Mouse (Mus musculus) kidney, embryonic 15.5 days (tissue): ENCODE measurements around the gene Pigh. TPM values are rescaled to one million over a fixed set of nuclear protein-coding genes. Genes with fewer than 3 reads are reported as not detected.

Experiments
- ATAC-seq: fragments of 200-750 bp; cut with Nextera tagmentation; replicated peaks from 2 replicates; pipeline ENCODE4 v1.8.0; 2017; ENCODE audit warnings: moderate TSS enrichment; ENCODE audit not compliant: low FRiP score
- H3K27ac ChIP-seq: fragments of 300-500 bp; sonication (generic); 2 replicates; pipeline ENCODE4 v1.5.1; 2015; ENCODE audit warnings: mild to moderate bottlenecking, inconsistent platforms
- H3K27me3 ChIP-seq: fragments of 300-500 bp; sonication (generic); 2 replicates; pipeline ENCODE4 v1.6.1; 2015; ENCODE audit warnings: inconsistent platforms
- H3K36me3 ChIP-seq: fragments of 300-500 bp; sonication (generic); 2 replicates; pipeline ENCODE4 v1.6.1; 2015; ENCODE audit warnings: inconsistent platforms
- H3K4me1 ChIP-seq: fragments of 300-500 bp; sonication (generic); 2 replicates; pipeline ENCODE4 v1.6.1; 2015; ENCODE audit warnings: inconsistent platforms
- H3K4me2 ChIP-seq: fragments of 300-500 bp; sonication (generic); 2 replicates; pipeline ENCODE4 v1.6.1; 2015; ENCODE audit warnings: moderate library complexity, mild to moderate bottlenecking, inconsistent platforms
- H3K4me3 ChIP-seq: fragments of 300-500 bp; sonication (generic); replicated peaks from 2 replicates; pipeline ENCODE4 v1.5.1; 2015; ENCODE audit warnings: mild to moderate bottlenecking, inconsistent platforms
- H3K9ac ChIP-seq: fragments of 300-500 bp; sonication (generic); 2 replicates; pipeline ENCODE4 v1.6.1; 2015; ENCODE audit warnings: mild to moderate bottlenecking, inconsistent platforms
- H3K9me3 ChIP-seq: fragments of 300-500 bp; sonication (generic); replicated peaks from 2 replicates; pipeline ENCODE4 v1.6.1; 2016; ENCODE audit warnings: inconsistent platforms
- WGBS: fragments of 180-500 bp; shearing (Covaris S2); methylation state at CpG from one replicate; pipeline ENCODE4 v1.1.7; 2015; ENCODE audit warnings: mixed read lengths; 5-methylcytosine and 5-hydroxymethylcytosine counted together
- polyA plus RNA-seq: library from polyadenylated mRNA; unstranded; fragments of >200 nt; fragmentation: Nextera tagmentation; extraction: Ambion mirVana; gene quantifications from 2 replicates; pipeline ENCODE4 v1.2.1, GENCODE M21; 2015

Pigh gene
- polyA plus RNA-seq, result 31.7 and 36.2 TPM in 2 replicates

DNA sequence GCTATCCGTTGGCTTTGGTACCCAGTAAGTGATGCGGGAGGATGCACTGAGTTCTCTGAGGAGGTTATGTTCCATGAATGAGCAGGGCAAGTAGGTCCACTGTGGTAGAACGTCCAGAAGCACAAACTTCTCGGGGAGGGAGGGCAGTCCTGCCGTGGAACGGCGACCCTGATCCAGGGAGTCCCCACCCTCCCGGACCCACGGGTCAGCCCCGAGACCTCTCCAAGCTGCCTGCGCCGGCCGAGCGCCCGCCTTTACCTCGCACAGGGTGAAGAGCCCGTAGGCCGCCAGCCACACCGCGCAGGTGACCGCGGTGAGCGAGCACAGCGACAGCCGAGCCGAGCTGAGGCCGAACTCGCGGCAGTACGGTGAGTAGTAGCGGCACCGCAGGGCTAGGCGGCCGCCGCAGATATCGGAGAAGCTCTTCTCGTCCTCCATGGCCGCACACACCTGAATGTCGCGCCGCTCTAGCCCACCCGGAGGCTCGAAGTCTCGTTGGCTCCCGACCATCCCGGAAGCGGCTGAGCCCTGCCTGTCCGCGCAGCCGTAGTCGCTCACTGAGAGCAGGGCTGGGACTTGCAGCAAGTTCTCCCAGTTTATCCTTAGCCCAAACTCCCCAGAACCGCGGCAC is at the start of gene Pigh:
Pigh (minus strand) TSS at position 470 of the 631 bp plus-strand sequence.
- no peaks in the 10 kb centered on the region for H3K9me3 ChIP-seq
- H3K9ac ChIP-seq, result peak within 1 kb of the TSS; percentile 81
- H3K27ac ChIP-seq, result peak within 1 kb of the TSS; percentile 59; the same call in 1 of the 2 replicates
- ATAC-seq, result peak; percentile 98
- no peaks in the 10 kb centered on the region for H3K27me3 ChIP-seq
- H3K4me2 ChIP-seq, result peak within 1 kb of the TSS; percentile 70
- under 1% methylated on average over 53 of the region's 53 CpGs for WGBS
- H3K4me1 ChIP-seq, result peaks cover 9% of the 10 kb centered on the region
- peaks cover 15% of the 10 kb centered on the region; the same call in 1 of the 2 replicates for H3K36me3 ChIP-seq
- H3K4me3 ChIP-seq, result peak within 1 kb of the TSS; percentile 65

DNA sequence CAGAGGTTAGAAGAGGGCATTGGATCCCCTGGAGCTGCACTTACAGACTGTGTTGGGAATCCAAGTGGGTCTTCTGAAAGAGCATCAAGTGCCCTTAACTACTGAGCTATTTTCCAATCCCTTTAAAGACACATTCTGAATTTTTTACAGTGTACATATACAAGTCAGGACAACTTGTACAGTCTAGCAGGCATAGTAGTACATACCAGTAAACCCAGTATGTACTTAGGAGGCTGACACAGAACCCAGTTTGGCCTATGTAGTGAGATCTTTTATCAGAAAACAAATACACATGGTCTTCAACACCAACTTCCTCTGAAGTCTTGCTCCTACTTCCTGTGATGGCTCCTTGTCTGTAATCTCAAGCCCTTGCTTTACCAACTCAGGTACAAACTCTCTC is 49.5 kb upstream of the Pigh start:
- Histone ChIP-seq H3K27ac (no peak overlapping the region), H3K4me2 (no peak overlapping the region), H3K4me1 (peaks cover 8% of the 10 kb centered on the region; the same call in 1 of the 2 replicates), H3K9ac (no peak overlapping the region), H3K9me3 (no peaks in the 10 kb centered on the region), H3K36me3 (no peaks in the 10 kb centered on the region), H3K4me3 (no peak overlapping the region), H3K27me3 (no peaks in the 10 kb centered on the region)
- no peak for ATAC-seq

DNA sequence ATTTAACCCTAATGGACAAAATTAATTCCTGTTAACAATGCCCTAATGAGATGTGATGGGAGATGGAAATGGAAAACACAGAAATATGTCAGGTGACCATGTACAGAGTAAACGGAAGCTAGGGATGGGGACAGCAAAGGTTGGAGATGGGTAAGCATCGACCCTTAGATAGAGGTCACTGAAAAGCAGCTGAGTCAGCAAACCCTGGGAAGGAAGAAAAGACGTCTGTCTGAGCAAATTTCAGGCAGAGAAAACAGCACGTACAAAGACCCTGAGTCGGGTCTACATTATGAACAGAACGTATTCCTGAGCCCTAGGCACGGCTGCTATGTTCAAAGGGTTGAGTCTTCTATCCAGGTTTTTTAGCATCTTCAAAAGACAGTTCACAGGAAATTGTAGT is 47.5 kb upstream of the Pigh start:
- Histone ChIP-seq H3K4me2 (no peak overlapping the region), H3K4me3 (no peak overlapping the region), H3K27me3 (peaks cover 18% of the 10 kb centered on the region), H3K9me3 (no peaks in the 10 kb centered on the region), H3K4me1 (peaks cover 8% of the 10 kb centered on the region; the same call in 1 of the 2 replicates), H3K36me3 (no peaks in the 10 kb centered on the region), H3K27ac (no peak overlapping the region), H3K9ac (no peak overlapping the region)
- ATAC-seq, result no peak
- 73% methylated on average over 7 of the region's 7 CpGs for WGBS

DNA sequence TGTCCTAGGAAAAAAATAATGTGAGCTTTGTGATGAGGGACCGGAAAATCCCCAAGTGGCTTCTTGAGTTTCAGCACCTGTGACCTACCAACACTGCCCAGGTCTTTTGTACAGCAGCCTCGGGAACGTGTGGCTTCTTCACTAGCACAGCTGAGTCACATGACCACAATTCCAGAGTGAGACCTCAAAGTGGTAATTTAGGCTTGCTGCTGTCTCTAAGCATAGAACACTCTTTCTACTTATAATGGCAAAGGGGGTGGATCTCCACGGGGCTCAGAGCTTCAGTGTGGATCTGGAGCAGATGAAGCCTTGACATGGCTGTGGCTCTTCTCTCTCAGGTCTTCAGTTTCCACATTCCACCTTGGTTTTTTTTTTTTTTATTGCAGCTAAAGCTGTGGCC is 45.7 kb upstream of the Pigh start:
- Histone ChIP-seq H3K4me1 (peaks cover 26% of the 10 kb centered on the region), H3K9ac (no peak overlapping the region), H3K36me3 (no peaks in the 10 kb centered on the region), H3K4me3 (no peak overlapping the region), H3K27ac (peak overlapping the region; percentile 34; the same call in 1 of the 2 replicates), H3K27me3 (peaks cover 36% of the 10 kb centered on the region), H3K9me3 (no peaks in the 10 kb centered on the region), H3K4me2 (0 out of 2 replicates have a peak overlapping the region, but pooled peaks have one; percentile 5)
- no peak for ATAC-seq
- 29% methylated on average over 4 of the region's 4 CpGs for WGBS

DNA sequence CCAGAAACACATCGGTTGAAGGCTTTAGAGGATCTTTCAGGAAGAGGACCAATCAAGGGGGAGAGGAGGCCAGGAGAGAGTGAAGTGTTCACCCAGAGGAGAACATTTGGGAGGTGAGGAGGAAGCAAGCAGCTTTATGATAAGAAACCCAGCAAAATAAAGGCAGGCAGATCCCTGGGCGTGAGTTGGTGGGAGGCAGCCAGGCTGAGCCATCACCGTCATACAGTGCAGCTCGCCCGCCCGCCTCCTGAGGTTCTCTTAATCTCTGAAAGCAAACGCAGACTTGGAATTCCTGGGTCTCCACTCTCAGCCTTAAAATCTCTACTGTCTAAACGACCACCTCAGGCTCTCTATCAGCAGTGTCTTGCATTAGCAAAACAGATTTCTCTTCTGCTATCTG is 45.2 kb upstream of the Pigh start:
- 0 out of 2 replicates have a peak overlapping the region, but pooled peaks have one; percentile 34 for H3K27ac ChIP-seq
- no peak for ATAC-seq
- peaks cover 26% of the 10 kb centered on the region for H3K4me1 ChIP-seq
- H3K4me3 ChIP-seq, result no peak overlapping the region
- no peak overlapping the region for H3K9ac ChIP-seq
- 44% methylated on average over 8 of the region's 8 CpGs for WGBS
- H3K9me3 ChIP-seq, result no peaks in the 10 kb centered on the region
- no peak overlapping the region for H3K4me2 ChIP-seq
- peaks cover 40% of the 10 kb centered on the region for H3K27me3 ChIP-seq
- H3K36me3 ChIP-seq, result no peaks in the 10 kb centered on the region

DNA sequence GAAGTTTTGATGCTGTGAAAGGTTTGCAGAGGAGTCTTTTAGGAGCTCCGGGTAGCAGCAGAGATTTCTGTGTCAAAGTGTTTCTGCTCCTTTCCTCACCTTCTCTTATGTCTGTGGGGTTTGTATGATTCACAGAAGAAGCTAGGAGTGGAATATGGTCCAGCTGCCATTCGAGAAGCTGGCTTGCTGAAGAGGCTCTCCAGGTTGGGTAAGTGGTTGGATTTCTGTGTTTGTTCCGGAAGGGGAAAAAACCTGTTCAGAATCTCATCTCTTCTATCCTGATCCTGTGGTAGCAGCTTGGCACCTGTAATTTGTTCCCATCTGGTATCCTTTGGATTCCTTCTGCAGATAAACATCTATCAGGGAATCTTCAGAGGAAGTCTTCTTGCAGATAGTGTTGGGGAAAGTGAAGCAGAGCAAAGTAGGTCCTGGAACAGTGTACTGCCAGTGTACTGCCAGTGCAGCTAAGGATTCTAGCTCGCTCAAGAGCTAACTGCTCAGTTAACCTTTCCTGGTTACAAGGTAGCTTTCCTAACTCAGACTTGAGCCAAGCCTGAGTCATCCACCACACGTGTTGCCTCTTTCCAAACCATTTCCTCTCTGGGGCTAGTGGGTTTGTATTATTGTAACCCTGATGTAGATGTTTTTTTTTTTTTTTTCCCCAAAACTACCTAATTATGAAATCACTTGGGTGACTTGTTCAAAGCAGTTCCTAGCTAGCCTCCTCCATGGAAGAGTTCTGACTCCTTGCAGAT is 42.4 kb upstream of the Pigh start:
- H3K9ac ChIP-seq, result 0 out of 2 replicates have a peak overlapping the region, but pooled peaks have one; percentile 35
- peak overlapping the region; percentile 52 for H3K4me3 ChIP-seq
- ATAC-seq, result no peak
- H3K9me3 ChIP-seq, result no peaks in the 10 kb centered on the region
- no peaks in the 10 kb centered on the region for H3K36me3 ChIP-seq
- 23% methylated on average over 5 of the region's 5 CpGs for WGBS
- peaks cover 26% of the 10 kb centered on the region for H3K4me1 ChIP-seq
- peak overlapping the region; percentile 93 for H3K4me2 ChIP-seq
- peaks cover 43% of the 10 kb centered on the region for H3K27me3 ChIP-seq
- no peak overlapping the region for H3K27ac ChIP-seq

DNA sequence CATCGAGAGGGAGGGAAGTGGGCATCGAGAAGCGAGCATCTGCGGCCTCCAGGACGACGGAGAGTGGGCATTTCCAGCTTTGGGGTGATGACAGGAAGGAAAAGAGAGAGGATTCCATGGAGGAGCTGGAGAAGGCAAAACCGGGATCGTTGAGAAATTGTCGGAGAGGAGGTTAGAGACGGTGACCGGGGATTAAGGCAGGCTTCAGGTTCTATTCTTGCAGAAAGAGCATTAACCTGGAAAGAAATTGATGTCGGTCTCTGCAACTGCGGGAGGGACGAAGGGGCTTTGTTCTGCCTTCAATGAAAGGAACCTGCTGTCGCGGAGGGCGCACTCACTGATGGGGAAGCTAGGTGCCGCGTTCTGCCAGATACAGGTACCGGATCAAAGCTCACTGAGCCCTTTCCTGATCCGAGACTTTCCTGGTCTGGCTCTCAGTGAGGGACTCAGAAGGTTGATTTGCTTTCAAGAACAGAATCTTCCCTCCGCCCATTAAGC is 41.8 kb upstream of the Pigh start:
- H3K4me1 ChIP-seq, result peaks cover 26% of the 10 kb centered on the region
- H3K4me3 ChIP-seq, result peak overlapping the region; percentile 52
- under 1% methylated on average over 22 of the region's 22 CpGs for WGBS
- peak overlapping the region; percentile 93 for H3K4me2 ChIP-seq
- no peak for ATAC-seq
- H3K27ac ChIP-seq, result no peak overlapping the region
- H3K9me3 ChIP-seq, result no peaks in the 10 kb centered on the region
- no peaks in the 10 kb centered on the region for H3K36me3 ChIP-seq
- peaks cover 43% of the 10 kb centered on the region for H3K27me3 ChIP-seq
- peak overlapping the region; percentile 35; the same call in 1 of the 2 replicates for H3K9ac ChIP-seq

DNA sequence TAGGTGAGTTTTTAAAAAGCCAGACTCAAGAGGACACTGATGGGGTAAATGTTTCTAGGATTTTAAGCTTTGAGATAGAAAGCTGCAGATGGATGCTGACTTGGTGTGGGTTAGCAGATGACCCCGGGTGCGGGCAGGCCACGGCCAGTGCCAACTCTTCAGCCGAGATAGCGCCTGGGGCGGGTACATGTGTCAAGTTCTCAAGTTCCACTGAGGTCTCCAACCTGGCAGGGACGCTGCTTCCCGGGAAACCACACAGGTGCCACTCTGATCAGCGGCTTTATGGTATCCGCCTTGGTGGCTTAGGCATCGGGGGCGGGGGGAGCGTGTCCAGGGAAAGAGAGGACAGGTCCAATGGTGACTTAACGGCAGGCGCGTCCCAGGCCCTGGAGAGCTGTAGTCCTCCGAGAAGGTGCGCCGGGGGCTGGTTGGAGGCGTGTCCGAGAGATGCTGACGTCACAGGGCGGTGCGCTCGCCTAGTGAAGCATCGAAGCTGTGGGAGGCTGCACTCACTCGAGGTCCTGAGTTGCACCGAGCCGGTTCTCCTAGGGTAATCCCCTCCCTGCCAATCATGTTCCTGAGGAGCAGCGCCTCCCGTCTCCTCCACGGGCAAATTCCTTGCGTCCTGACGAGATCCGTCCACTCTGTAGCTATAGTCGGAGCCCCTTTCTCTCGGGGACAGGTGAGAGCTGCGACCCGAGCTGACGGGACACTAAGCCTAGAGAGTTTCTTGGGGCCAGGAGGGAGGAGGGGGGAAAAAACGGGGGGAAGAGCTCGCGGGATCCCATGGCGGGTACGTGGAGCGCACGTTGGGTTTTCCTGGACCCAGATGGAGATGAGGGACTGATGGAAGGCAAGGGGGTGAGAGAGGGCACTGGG is 41.1 kb upstream of the Pigh start, which contains the start of gene Arg2:
Arg2 (plus strand) TSS at position 479 of the 879 bp plus-strand sequence.
- Histone ChIP-seq H3K9ac (peak within 1 kb of the TSS; percentile 35; the same call in 1 of the 2 replicates), H3K36me3 (no peaks in the 10 kb centered on the region), H3K4me1 (peaks cover 25% of the 10 kb centered on the region), H3K9me3 (no peaks in the 10 kb centered on the region), H3K27ac (no peak within 1 kb of the TSS), H3K4me2 (peak within 1 kb of the TSS; percentile 93), H3K27me3 (peaks cover 43% of the 10 kb centered on the region), H3K4me3 (peak within 1 kb of the TSS; percentile 52)
- WGBS, result under 1% methylated on average over 47 of the region's 47 CpGs
- ATAC-seq, result peak; percentile 99

DNA sequence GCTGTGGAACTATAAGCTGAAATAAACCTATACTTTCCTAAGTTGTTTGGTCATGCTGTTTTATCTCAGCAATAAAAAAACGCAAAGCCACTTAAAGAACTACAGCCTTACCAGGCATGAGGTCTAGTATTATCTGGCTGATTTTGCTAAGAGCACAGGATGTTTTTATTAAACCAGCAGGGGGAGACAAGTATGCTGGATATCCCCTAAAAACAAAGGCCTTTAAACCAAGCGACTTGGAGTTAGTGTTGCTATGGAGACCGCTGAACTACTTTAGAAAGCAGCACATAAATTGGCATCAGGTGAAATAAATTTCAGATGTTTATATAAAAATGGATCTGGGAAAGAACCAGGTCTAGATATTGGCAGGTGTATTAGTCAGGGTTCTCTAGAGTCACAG is 33.4 kb upstream of the Pigh start:
- no peak for ATAC-seq

DNA sequence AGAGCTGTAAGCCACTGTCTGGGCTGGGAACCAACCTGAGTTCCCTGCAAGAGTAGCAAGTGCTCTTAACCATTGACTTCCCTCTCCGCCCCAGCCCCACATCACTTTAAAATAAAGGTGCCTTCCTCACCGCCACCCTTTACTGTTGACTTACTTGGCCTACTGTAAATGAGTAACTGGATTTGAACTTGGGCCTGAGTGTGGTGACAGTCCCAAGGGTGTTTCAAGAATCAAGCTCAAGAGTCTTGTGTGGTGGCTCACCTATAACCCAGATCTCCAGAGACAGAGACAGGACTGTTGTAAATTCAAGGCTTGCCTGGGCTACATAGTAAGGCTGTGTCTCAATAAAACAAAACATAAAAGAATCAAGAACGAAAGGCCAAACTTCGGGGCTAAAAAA is 29.5 kb upstream of the Pigh start:
- H3K4me1 ChIP-seq, result no peaks in the 10 kb centered on the region
- no peak for ATAC-seq
- WGBS, result 88% methylated on average over 4 of the region's 4 CpGs

More for the DNA sequence above, 33.4 kb upstream of the Pigh start:
- Histone ChIP-seq H3K9me3 (no peaks in the 10 kb centered on the region), H3K4me3 (no peak overlapping the region), H3K36me3 (no peaks in the 10 kb centered on the region), H3K27me3 (no peaks in the 10 kb centered on the region), H3K4me1 (no peaks in the 10 kb centered on the region), H3K4me2 (no peak overlapping the region), H3K9ac (no peak overlapping the region), H3K27ac (no peak overlapping the region)
- WGBS, result 32% methylated on average over 3 of the region's 3 CpGs

DNA sequence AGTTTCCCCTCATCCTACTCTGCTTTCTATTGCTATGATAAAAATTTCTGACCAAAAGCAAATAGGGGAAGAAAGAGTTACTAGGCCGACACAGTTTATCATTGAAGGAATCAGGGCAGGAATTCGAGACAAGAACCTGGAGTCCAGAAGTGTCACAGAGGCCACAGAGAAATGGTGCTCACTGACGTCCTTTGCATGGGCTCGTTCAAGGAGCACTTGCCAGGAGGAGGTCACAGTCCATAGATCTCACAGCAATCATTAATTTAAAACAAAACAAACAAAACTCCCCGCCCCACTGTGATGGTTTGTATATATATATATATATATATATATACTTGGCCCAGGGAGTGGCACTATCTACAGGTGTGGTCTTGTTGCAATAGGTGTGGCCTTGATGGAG is 15.9 kb upstream of the Pigh start:
- no peak overlapping the region for H3K4me2 ChIP-seq
- no peak overlapping the region for H3K9ac ChIP-seq
- 68% methylated on average over 5 of the region's 5 CpGs for WGBS
- no peak overlapping the region for H3K27ac ChIP-seq
- H3K36me3 ChIP-seq, result no peaks in the 10 kb centered on the region
- H3K27me3 ChIP-seq, result no peaks in the 10 kb centered on the region
- ATAC-seq, result no peak
- no peak overlapping the region for H3K4me3 ChIP-seq
- H3K9me3 ChIP-seq, result no peaks in the 10 kb centered on the region
- H3K4me1 ChIP-seq, result no peaks in the 10 kb centered on the region

More for the DNA sequence above, 29.5 kb upstream of the Pigh start:
- no peak overlapping the region for H3K4me2 ChIP-seq
- H3K9ac ChIP-seq, result no peak overlapping the region
- no peak overlapping the region for H3K27ac ChIP-seq
- H3K36me3 ChIP-seq, result no peaks in the 10 kb centered on the region
- H3K4me3 ChIP-seq, result no peak overlapping the region
- H3K9me3 ChIP-seq, result no peaks in the 10 kb centered on the region
- H3K27me3 ChIP-seq, result no peaks in the 10 kb centered on the region
